Mouse (Mus musculus) liver, embryonic 14.5 days (tissue): ENCODE results near the gene Dpp6.

ENCODE experiments used
- CTCF ChIP-seq: IDR thresholded peaks from 2 replicates; pipeline ENCODE4 v1.5.1; 2016; ENCODE audit warnings: antibody characterized with exemption, low read depth, control low read depth
- EP300 ChIP-seq: IDR thresholded peaks from 2 replicates; pipeline ENCODE4 v1.6.1; 2016; ENCODE audit warnings: antibody characterized with exemption, low read depth

DNA sequence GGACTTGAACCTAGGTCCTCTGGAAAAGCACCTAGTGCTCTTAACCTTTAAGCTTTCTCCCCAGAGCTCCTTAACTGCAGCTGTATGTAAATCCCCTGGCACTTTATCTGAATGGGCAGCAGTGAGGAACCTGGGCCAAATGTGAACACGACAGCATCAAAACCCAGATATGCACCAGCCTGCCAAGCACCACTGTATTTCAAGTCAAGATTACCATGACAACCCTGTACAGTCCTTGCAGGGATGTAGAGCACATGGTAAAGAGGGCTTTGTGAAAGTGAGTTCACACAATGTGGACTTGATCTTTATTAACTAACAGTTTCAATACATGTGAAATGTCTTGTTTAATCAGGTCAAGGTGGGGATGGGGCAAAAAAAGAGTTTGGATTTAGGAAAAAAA lies 162.3 kb downstream of the Dpp6 start:
- TF ChIP-seq CTCF (no peak), EP300 (no peak)
